Mouse (Mus musculus): Measurements from ENCODE around the gene Clca3b.

DNA sequence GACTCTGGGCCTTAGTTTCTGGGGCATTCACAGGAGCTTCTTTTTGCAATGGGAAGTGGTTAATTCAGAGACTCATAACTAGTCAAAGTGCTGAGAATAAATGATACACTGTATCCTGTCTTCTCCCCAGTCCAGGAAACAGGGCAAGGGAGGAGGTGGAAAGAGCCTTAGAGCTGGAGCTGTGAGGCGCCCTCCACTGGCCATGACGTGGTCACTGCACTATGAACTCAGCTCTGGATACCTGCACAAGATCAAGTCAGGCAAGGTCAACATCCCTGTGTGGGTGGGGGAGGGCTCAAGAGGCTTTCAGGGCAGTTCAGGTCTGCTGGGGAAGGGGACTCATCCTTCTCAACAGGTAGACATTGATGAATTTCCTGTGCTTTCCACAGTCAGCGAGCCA is 37.3 kb downstream of the Clca3b start:
- TF ChIP-seq CTCF (IDR thresholded peaks at IDR 0.05; ENCODE audit: low read depth): peak; percentile 45
- no peak for TF ChIP-seq EP300 (IDR thresholded peaks at IDR 0.05; ENCODE audit: low read depth)
